ENCODE assay signal across 8 mouse cellular contexts in the genomic region with DNA sequence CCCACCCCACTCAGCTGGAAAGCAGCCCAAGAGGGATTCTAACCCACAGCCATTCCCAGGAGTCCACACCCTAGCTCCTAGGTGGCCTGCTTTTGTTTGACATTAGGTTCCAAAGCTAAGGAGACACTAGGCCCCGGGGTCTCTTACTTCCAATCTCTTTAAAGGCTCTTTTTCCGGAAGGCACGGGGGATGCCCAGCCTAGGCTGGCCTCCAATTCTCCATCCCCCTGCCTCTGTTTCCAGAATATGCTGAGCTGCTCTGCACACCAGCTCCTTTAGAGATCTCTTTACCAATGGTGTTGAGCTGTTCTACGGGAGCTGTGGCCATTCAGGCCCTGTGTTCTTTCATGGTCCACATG. TPM values are rescaled to one million over a fixed set of nuclear protein-coding genes. Genes with fewer than 3 reads are reported as not detected.
DNase-seq lines count a peak whose midpoint lies in the region; ATAC-seq and TF ChIP-seq lines count a peak whose summit lies in the region.

No protein-coding gene starts in this region.

- H3K4me2 ChIP-seq in hindbrain, embryonic 16.5 days (ENCODE audit: low read length): peak overlapping the region; percentile 66
- peak overlapping the region; percentile 84 for H3K4me2 ChIP-seq in midbrain, embryonic 16.5 days (ENCODE audit: low read length)

- H3K4me3 ChIP-seq in kidney, adult 2 months (ENCODE audit: insufficient read depth, low read depth, low read length): peak overlapping the region; percentile 97
- peak overlapping the region; percentile 80 for H3K4me3 ChIP-seq in cortical plate, adult 2 months (ENCODE audit: insufficient read depth, low read length)
- peak overlapping the region; percentile 91 for H3K4me3 ChIP-seq in hindbrain, embryonic 16.5 days (ENCODE audit: low read length)
- H3K4me3 ChIP-seq in midbrain, embryonic 16.5 days (ENCODE audit: low read depth, low read length): peak overlapping the region; percentile 59

- peak overlapping the region; percentile 27; the same call in 1 of the 2 replicates for H3K27ac ChIP-seq in kidney, adult 2 months (ENCODE audit: insufficient read depth, low read depth, low read length)
- no peak overlapping the region for H3K27ac ChIP-seq in cortical plate, adult 2 months (ENCODE audit: insufficient read depth, low read length)
- peak overlapping the region; percentile 83 for H3K27ac ChIP-seq in hindbrain, embryonic 16.5 days (ENCODE audit: low read depth, low read length)
- H3K27ac ChIP-seq in midbrain, embryonic 16.5 days (ENCODE audit: low read length): peak overlapping the region; percentile 85; the same call in 1 of the 2 replicates

- DNase-seq in kidney, adult 2 months: no peak
- no peak for DNase-seq in kidney, adult 18-20 months
- DNase-seq in thymus, postnatal 14 days: no peak
- no peak for DNase-seq in adrenal gland, adult (ENCODE audit: inconsistent age in 2 of 2, low spot score in 1 of 2)
- no peak for DNase-seq in gastrocnemius, postnatal 4 days (ENCODE audit: low spot score in 2 of 2)

- ATAC-seq in hindbrain, embryonic 16.5 days: no peak
- no peak for ATAC-seq in midbrain, embryonic 16.5 days

- H3K27me3 ChIP-seq in kidney, adult 2 months (replicated peaks; ENCODE audit: control insufficient read depth, insufficient read depth, low read length): no peaks in the 10 kb centered on the region
- no peaks in the 10 kb centered on the region for H3K27me3 ChIP-seq in hindbrain, embryonic 16.5 days (replicated peaks; ENCODE audit: control insufficient read depth, insufficient read depth, low read length)
- H3K27me3 ChIP-seq in midbrain, embryonic 16.5 days (ENCODE audit: control insufficient read depth, insufficient read depth, low read depth, low read length): no peaks in the 10 kb centered on the region

- H3K9me3 ChIP-seq in hindbrain, embryonic 16.5 days (ENCODE audit: control insufficient read depth, low read length): no peaks in the 10 kb centered on the region
- no peaks in the 10 kb centered on the region for H3K9me3 ChIP-seq in midbrain, embryonic 16.5 days (replicated peaks; ENCODE audit: control insufficient read depth, low read length, poor library complexity, severe bottlenecking)

- H3K4me1 ChIP-seq in kidney, adult 2 months (ENCODE audit: control insufficient read depth, insufficient read depth, low read length): peaks cover 28% of the 10 kb centered on the region
- peaks cover 10% of the 10 kb centered on the region for H3K4me1 ChIP-seq in cortical plate, adult 2 months (ENCODE audit: control insufficient read depth, insufficient read depth, low read length)
- peaks cover 44% of the 10 kb centered on the region for H3K4me1 ChIP-seq in hindbrain, embryonic 16.5 days (ENCODE audit: control insufficient read depth, insufficient read depth, low read depth, low read length)
- peaks cover 42% of the 10 kb centered on the region for H3K4me1 ChIP-seq in midbrain, embryonic 16.5 days (ENCODE audit: control insufficient read depth, insufficient read depth, low read length)

- WGBS in kidney, adult 2 months: 57% methylated on average over 4 of the region's 4 CpGs
- 33% methylated on average over 4 of the region's 4 CpGs for WGBS in hindbrain, embryonic 16.5 days
- 37% methylated on average over 4 of the region's 4 CpGs for WGBS in midbrain, embryonic 16.5 days

- TF ChIP-seq CTCF in kidney, adult 2 months (conservative IDR thresholded peaks at IDR 0.05; ENCODE audit: insufficient read depth, insufficient read length, low read depth, low read length): no peak
- no peak for TF ChIP-seq CTCF in cortical plate, adult 2 months (IDR thresholded peaks at IDR 0.05; ENCODE audit: extremely low read depth, insufficient read depth, low read length)

- H3K9ac ChIP-seq in hindbrain, embryonic 16.5 days (ENCODE audit: low read depth, low read length): peak overlapping the region; percentile 92
- peak overlapping the region; percentile 84 for H3K9ac ChIP-seq in midbrain, embryonic 16.5 days (ENCODE audit: low read depth, low read length)

- H3K36me3 ChIP-seq in kidney, adult 2 months (ENCODE audit: control insufficient read depth, insufficient read depth, low read length): no peaks in the 10 kb centered on the region
- H3K36me3 ChIP-seq in hindbrain, embryonic 16.5 days (ENCODE audit: control insufficient read depth, insufficient read depth, low read length): peaks cover 5% of the 10 kb centered on the region; the same call in 1 of the 2 replicates
- no peaks in the 10 kb centered on the region for H3K36me3 ChIP-seq in midbrain, embryonic 16.5 days (ENCODE audit: control insufficient read depth, insufficient read depth, low read length)

- TF ChIP-seq POLR2A in kidney, adult 2 months (IDR thresholded peaks at IDR 0.05; ENCODE audit: low read depth, low read length): no peak
- no peak for TF ChIP-seq POLR2A in cortical plate, adult 2 months (IDR thresholded peaks at IDR 0.05; ENCODE audit: extremely low read depth, insufficient read depth, low read length)

RNA-seq across cellular contexts. Expression of a gene that starts 1.4 kb away (rescaled TPM):
- 427 and 463 TPM in 2 replicates for polyA plus RNA-seq in kidney, adult 2 months (2012; rRNA removed)
- 80.4 and 97.9 TPM in 2 replicates for polyA plus RNA-seq in cortical plate, adult 2 months (2012; rRNA removed)
- polyA plus RNA-seq in hindbrain, embryonic 16.5 days (2015; fragmentation: Nextera tagmentation; extraction: Ambion mirVana): 112 and 127 TPM in 2 replicates
- 126 and 139 TPM in 2 replicates for polyA plus RNA-seq in midbrain, embryonic 16.5 days (2015; fragmentation: Nextera tagmentation; extraction: Ambion mirVana)
- 10 to 100 TPM; 68.5 to 82.9 TPM for total RNA-seq in gastrocnemius, postnatal 4 days (2021)

RNA-seq across cellular contexts. Expression of a gene that starts 23.1 kb away (rescaled TPM):
- 37.7 and 52.4 TPM in 2 replicates for polyA plus RNA-seq in kidney, adult 2 months (2012; rRNA removed)
- 7.4 and 8.7 TPM in 2 replicates for polyA plus RNA-seq in cortical plate, adult 2 months (2012; rRNA removed)
- 20.3 and 20.5 TPM in 2 replicates for polyA plus RNA-seq in hindbrain, embryonic 16.5 days (2015; fragmentation: Nextera tagmentation; extraction: Ambion mirVana)
- 16.6 and 18.5 TPM in 2 replicates for polyA plus RNA-seq in midbrain, embryonic 16.5 days (2015; fragmentation: Nextera tagmentation; extraction: Ambion mirVana)
- 1 to 10 TPM; 4.0 to 4.8 TPM for total RNA-seq in gastrocnemius, postnatal 4 days (2021)
